Mouse (Mus musculus): Measurements from ENCODE around the gene Ralgps2.

- TF ChIP-seq CHD1 (IDR thresholded peaks at IDR 0.05; ENCODE audit: low read depth, low read length) (no peak), GATA1 (IDR thresholded peaks at IDR 0.05; ENCODE audit: low read depth, low read length) (no peak), KAT2A (conservative IDR thresholded peaks at IDR 0.05; ENCODE audit: low read depth, low read length) (no peak), CTCF (IDR thresholded peaks at IDR 0.05 in 2 of 3, conservative IDR thresholded peaks at IDR 0.05 in 1 of 3; ENCODE audit: control insufficient read depth in 1 of 3, insufficient read depth in 1 of 3, low read depth in 2 of 3, low read length in 3 of 3, poor library complexity in 1 of 3, severe bottlenecking in 1 of 3) (peak in 1 of 3 experiments; percentile 31; a peak in 2 of 6 replicates), MXI1 (IDR thresholded peaks at IDR 0.05; ENCODE audit: low read depth, low read length) (no peak), SIN3A (IDR thresholded peaks at IDR 0.05; ENCODE audit: low read length) (no peak), POLR2A (IDR thresholded peaks at IDR 0.05; ENCODE audit: control insufficient read depth in 1 of 2, insufficient read depth in 1 of 2, low read depth in 1 of 2, low read length in 2 of 2, poor library complexity in 1 of 2) (no peak), TCF12 (IDR thresholded peaks at IDR 0.05; ENCODE audit: low read depth, low read length) (no peak), UBTF (IDR thresholded peaks at IDR 0.05; ENCODE audit: borderline replicate concordance, insufficient read depth, low read depth, low read length) (no peak), EP300 (IDR thresholded peaks at IDR 0.05; ENCODE audit: low read depth in 1 of 2, low read length in 2 of 2) (no peak), TBP (IDR thresholded peaks at IDR 0.05; ENCODE audit: low read depth, low read length) (no peak), RCOR1 (IDR thresholded peaks at IDR 0.05; ENCODE audit: low read depth, low read length) (no peak), MAX (IDR thresholded peaks at IDR 0.05; ENCODE audit: low read length) (no peak), USF1 (IDR thresholded peaks at IDR 0.05; ENCODE audit: low read depth, low read length) (no peak)
Measured at GRCm38 (mm10) chr1:156885879-156886278, 53.5 kb downstream of the Ralgps2 start.
